Mouse (Mus musculus): Measurements from ENCODE around the gene Golgb1.

DNA sequence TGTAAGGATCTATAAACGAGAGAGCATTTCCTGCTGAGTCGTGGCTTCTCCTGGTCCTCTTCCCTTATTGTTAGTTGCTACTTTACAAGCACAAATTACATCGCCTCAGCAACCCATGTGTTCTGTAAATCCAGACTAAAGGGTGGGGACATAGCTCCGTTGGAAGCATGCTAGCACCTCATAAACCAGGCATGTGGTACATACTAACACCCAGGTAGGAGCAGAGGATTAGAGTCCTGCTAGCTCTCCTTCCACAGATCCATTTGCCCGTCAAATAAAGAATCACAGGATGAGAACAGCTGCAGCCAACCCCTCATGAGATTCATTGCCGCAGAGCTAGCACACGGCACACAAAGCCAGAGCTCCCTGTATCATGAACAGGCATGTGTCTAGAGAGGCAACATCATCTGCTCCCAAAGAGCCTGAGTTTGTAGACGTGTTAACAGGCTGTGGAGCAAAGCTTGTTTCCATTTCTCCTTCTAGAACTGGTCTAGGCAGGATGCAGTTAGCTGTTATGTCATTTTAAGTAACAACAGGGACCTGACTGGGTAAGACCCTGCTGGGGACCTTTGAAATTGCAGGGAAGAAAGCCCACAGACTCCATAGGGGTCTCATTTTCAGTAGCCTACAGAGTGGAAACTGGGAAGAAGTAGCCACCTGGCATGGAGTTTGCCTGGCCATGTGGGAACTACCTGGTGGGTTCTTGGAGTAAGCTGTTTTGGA, 74.8 kb downstream of the Golgb1 start:
- TF ChIP-seq CTCF (IDR thresholded peaks at IDR 0.05; ENCODE audit: borderline replicate concordance, extremely low read depth, insufficient read depth, insufficient read length) (no peak), POLR2A (IDR thresholded peaks at IDR 0.05; ENCODE audit: borderline replicate concordance, extremely low read depth, insufficient read depth, insufficient read length, poor library complexity, severe bottlenecking) (no peak)
